Mouse (Mus musculus): ENCODE measurements at regions not wholly inside any gene's neighbourhood (a gene's known extent, or its start where the extent isn't known, plus 50 kb on each side); places are given as distances from the start of the nearest gene placed in this dataset.

GRCm38 (mm10) chr8:35904711-35905450 lies 139.3 kb downstream of the Gm19410 start:
- 79% methylated on average over 7 of the region's 7 CpGs for WGBS
- Histone ChIP-seq H3K27ac (ENCODE audit: low read depth, low read length) (no peak overlapping the region), H3K4me2 (ENCODE audit: low read length) (no peak overlapping the region), H3K4me3 (ENCODE audit: low read depth, low read length) (no peak overlapping the region), H3K36me3 (ENCODE audit: control insufficient read depth, insufficient read depth, low read length) (no peaks in the 10 kb centered on the region), H3K9ac (ENCODE audit: low read length) (no peak overlapping the region), H3K9me3 (replicated peaks; ENCODE audit: control insufficient read depth, low read length) (no peaks in the 10 kb centered on the region), H3K4me1 (ENCODE audit: control insufficient read depth, insufficient read depth, low read length) (no peaks in the 10 kb centered on the region), H3K27me3 (replicated peaks; ENCODE audit: control insufficient read depth, insufficient read depth, low read length) (no peaks in the 10 kb centered on the region)
- peak; percentile 23 for DNase-seq (ENCODE audit: low spot score)
- no peak for ATAC-seq

DNA sequence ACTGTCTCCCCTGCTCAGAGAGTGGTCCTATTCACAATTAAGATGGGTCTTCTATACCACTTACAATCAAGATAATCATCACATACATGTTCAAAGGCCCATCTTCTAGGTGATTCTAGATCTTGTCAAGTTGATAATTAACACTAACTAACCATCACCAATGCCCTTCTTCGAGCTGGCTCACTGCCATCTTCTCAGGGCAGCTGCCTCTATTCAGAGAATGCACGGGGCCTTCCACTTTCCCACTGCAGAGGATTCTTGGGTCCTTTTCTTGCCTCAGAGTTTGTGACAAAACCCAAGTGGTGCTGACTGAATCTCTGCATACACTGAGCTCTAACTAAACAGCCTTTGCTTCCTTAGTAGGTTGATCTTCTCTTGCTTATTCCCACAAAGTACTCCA lies 142.4 kb downstream of the Gm19410 start:
- H3K4me1 ChIP-seq (ENCODE audit: control insufficient read depth, insufficient read depth, low read length): no peaks in the 10 kb centered on the region
- H3K27me3 ChIP-seq (replicated peaks; ENCODE audit: control insufficient read depth, insufficient read depth, low read length): no peaks in the 10 kb centered on the region
- H3K9me3 ChIP-seq (replicated peaks; ENCODE audit: control insufficient read depth, low read length): no peaks in the 10 kb centered on the region
- no peak overlapping the region for H3K9ac ChIP-seq (ENCODE audit: low read length)
- H3K36me3 ChIP-seq (ENCODE audit: control insufficient read depth, insufficient read depth, low read length): no peaks in the 10 kb centered on the region
- H3K4me2 ChIP-seq (ENCODE audit: low read length): no peak overlapping the region
- ATAC-seq: no peak
- 48% methylated on average over 2 of the region's 2 CpGs for WGBS
- H3K4me3 ChIP-seq (ENCODE audit: low read depth, low read length): no peak overlapping the region
- H3K27ac ChIP-seq (ENCODE audit: low read depth, low read length): no peak overlapping the region
- DNase-seq (ENCODE audit: low spot score): no peak

- no peak for DNase-seq (ENCODE audit: low spot score)
- WGBS: 78% methylated on average over 9 of the region's 9 CpGs
- no peaks in the 10 kb centered on the region for H3K4me1 ChIP-seq (ENCODE audit: control insufficient read depth, insufficient read depth, low read length)
- H3K9ac ChIP-seq (ENCODE audit: low read length): no peak overlapping the region
- no peak for ATAC-seq
- no peak overlapping the region for H3K4me3 ChIP-seq (ENCODE audit: low read depth, low read length)
- H3K27ac ChIP-seq (ENCODE audit: low read depth, low read length): no peak overlapping the region
- no peak overlapping the region for H3K4me2 ChIP-seq (ENCODE audit: low read length)
- no peaks in the 10 kb centered on the region for H3K27me3 ChIP-seq (replicated peaks; ENCODE audit: control insufficient read depth, insufficient read depth, low read length)
- H3K9me3 ChIP-seq (replicated peaks; ENCODE audit: control insufficient read depth, low read length): no peaks in the 10 kb centered on the region
- no peaks in the 10 kb centered on the region for H3K36me3 ChIP-seq (ENCODE audit: control insufficient read depth, insufficient read depth, low read length)
Measured at GRCm38 (mm10) chr8:35912264-35912663, 146.7 kb downstream of the Gm19410 start.

- H3K4me1 ChIP-seq (ENCODE audit: control insufficient read depth, insufficient read depth, low read length): no peaks in the 10 kb centered on the region
- H3K36me3 ChIP-seq (ENCODE audit: control insufficient read depth, insufficient read depth, low read length): no peaks in the 10 kb centered on the region
- no peak for DNase-seq (ENCODE audit: low spot score)
- H3K4me3 ChIP-seq (ENCODE audit: low read depth, low read length): no peak overlapping the region
- H3K9me3 ChIP-seq (replicated peaks; ENCODE audit: control insufficient read depth, low read length): no peaks in the 10 kb centered on the region
- WGBS: 91% methylated on average over 10 of the region's 10 CpGs
- no peak overlapping the region for H3K4me2 ChIP-seq (ENCODE audit: low read length)
- H3K9ac ChIP-seq (ENCODE audit: low read length): no peak overlapping the region
- H3K27me3 ChIP-seq (replicated peaks; ENCODE audit: control insufficient read depth, insufficient read depth, low read length): no peaks in the 10 kb centered on the region
- no peak for ATAC-seq
- H3K27ac ChIP-seq (ENCODE audit: low read depth, low read length): no peak overlapping the region
Measured at GRCm38 (mm10) chr8:35915878-35916518, 150.4 kb downstream of the Gm19410 start.

- H3K27ac ChIP-seq (ENCODE audit: low read depth, low read length): no peak overlapping the region
- H3K9me3 ChIP-seq (replicated peaks; ENCODE audit: control insufficient read depth, low read length): no peaks in the 10 kb centered on the region
- ATAC-seq: no peak
- no peak overlapping the region for H3K4me2 ChIP-seq (ENCODE audit: low read length)
- 73% methylated on average over 3 of the region's 3 CpGs for WGBS
- H3K4me3 ChIP-seq (ENCODE audit: low read depth, low read length): no peak overlapping the region
- H3K27me3 ChIP-seq (replicated peaks; ENCODE audit: control insufficient read depth, insufficient read depth, low read length): no peaks in the 10 kb centered on the region
- no peak for DNase-seq (ENCODE audit: low spot score)
- H3K36me3 ChIP-seq (ENCODE audit: control insufficient read depth, insufficient read depth, low read length): no peaks in the 10 kb centered on the region
- H3K9ac ChIP-seq (ENCODE audit: low read length): no peak overlapping the region
- H3K4me1 ChIP-seq (ENCODE audit: control insufficient read depth, insufficient read depth, low read length): no peaks in the 10 kb centered on the region
Measured at GRCm38 (mm10) chr8:35917573-35917972, 152.0 kb downstream of the Gm19410 start.

- no peak overlapping the region for H3K4me3 ChIP-seq (ENCODE audit: low read depth, low read length)
- no peak for ATAC-seq
- H3K9ac ChIP-seq (ENCODE audit: low read length): no peak overlapping the region
- H3K9me3 ChIP-seq (replicated peaks; ENCODE audit: control insufficient read depth, low read length): no peaks in the 10 kb centered on the region
- 81% methylated on average over 6 of the region's 6 CpGs for WGBS
- no peaks in the 10 kb centered on the region for H3K27me3 ChIP-seq (replicated peaks; ENCODE audit: control insufficient read depth, insufficient read depth, low read length)
- H3K4me1 ChIP-seq (ENCODE audit: control insufficient read depth, insufficient read depth, low read length): no peaks in the 10 kb centered on the region
- no peak for DNase-seq (ENCODE audit: low spot score)
- H3K27ac ChIP-seq (ENCODE audit: low read depth, low read length): no peak overlapping the region
- no peak overlapping the region for H3K4me2 ChIP-seq (ENCODE audit: low read length)
- no peaks in the 10 kb centered on the region for H3K36me3 ChIP-seq (ENCODE audit: control insufficient read depth, insufficient read depth, low read length)
Measured at GRCm38 (mm10) chr8:35919451-35919850, 153.9 kb downstream of the Gm19410 start.

GRCm38 (mm10) chr8:35919859-35920675 lies 154.5 kb downstream of the Gm19410 start:
- H3K9me3 ChIP-seq (replicated peaks; ENCODE audit: control insufficient read depth, low read length): no peaks in the 10 kb centered on the region
- no peak overlapping the region for H3K4me3 ChIP-seq (ENCODE audit: low read depth, low read length)
- H3K36me3 ChIP-seq (ENCODE audit: control insufficient read depth, insufficient read depth, low read length): no peaks in the 10 kb centered on the region

GRCm38 (mm10) chr8:35924026-35924425 lies 158.4 kb downstream of the Gm19410 start:
- H3K36me3 ChIP-seq (ENCODE audit: control insufficient read depth, insufficient read depth, low read length): no peaks in the 10 kb centered on the region
- no peaks in the 10 kb centered on the region for H3K9me3 ChIP-seq (replicated peaks; ENCODE audit: control insufficient read depth, low read length)
- no peaks in the 10 kb centered on the region for H3K4me1 ChIP-seq (ENCODE audit: control insufficient read depth, insufficient read depth, low read length)
- H3K4me3 ChIP-seq (ENCODE audit: low read depth, low read length): no peak overlapping the region
- DNase-seq (ENCODE audit: low spot score) (no peak), ATAC-seq (no peak)
- no peak overlapping the region for H3K9ac ChIP-seq (ENCODE audit: low read length)
- no peak overlapping the region for H3K27ac ChIP-seq (ENCODE audit: low read depth, low read length)
- no peak overlapping the region for H3K4me2 ChIP-seq (ENCODE audit: low read length)
- no peaks in the 10 kb centered on the region for H3K27me3 ChIP-seq (replicated peaks; ENCODE audit: control insufficient read depth, insufficient read depth, low read length)
- WGBS: 80% methylated on average over 1 of the region's 1 CpGs

More at GRCm38 (mm10) chr8:35919859-35920675, 154.5 kb downstream of the Gm19410 start:
- no peak overlapping the region for H3K9ac ChIP-seq (ENCODE audit: low read length)
- no peak overlapping the region for H3K27ac ChIP-seq (ENCODE audit: low read depth, low read length)
- no peak for ATAC-seq
- no peaks in the 10 kb centered on the region for H3K27me3 ChIP-seq (replicated peaks; ENCODE audit: control insufficient read depth, insufficient read depth, low read length)
- DNase-seq (ENCODE audit: low spot score): no peak
- no peak overlapping the region for H3K4me2 ChIP-seq (ENCODE audit: low read length)
- no peaks in the 10 kb centered on the region for H3K4me1 ChIP-seq (ENCODE audit: control insufficient read depth, insufficient read depth, low read length)
- 72% methylated on average over 8 of the region's 8 CpGs for WGBS

Data from forebrain, embryonic 14.5 days (tissue).